Mouse (Mus musculus) large intestine, adult 2 months (tissue): ENCODE measurements at regions not wholly inside any gene's neighbourhood (a gene's known extent, or its start where the extent isn't known, plus 50 kb on each side); places are given as distances from the start of the nearest gene placed in this dataset.

Experiments used
- DNase-seq: peaks from one replicate; pipeline ENCODE4 v3.0.0-alpha.2; 2012; ENCODE audit warnings: low read depth, low spot score
- WGBS: fragments of 180-500 bp; shearing (Covaris S2); methylation state at CpG from one replicate; pipeline ENCODE4 v1.1.7; 2018; 5-methylcytosine and 5-hydroxymethylcytosine counted together

- no peak for DNase-seq
- WGBS: 62% methylated on average over 6 of the region's 6 CpGs
Measured at GRCm38 (mm10) chr10:126753201-126753600, 148.0 kb downstream of the Atp23 start.

- DNase-seq: no peak
- WGBS: 48% methylated on average over 11 of the region's 11 CpGs
Measured at GRCm38 (mm10) chr10:126752699-126753098, 148.5 kb downstream of the Atp23 start.

- 67% methylated on average over 17 of the region's 17 CpGs for WGBS
Measured at GRCm38 (mm10) chr10:126748696-126749466, 152.3 kb downstream of the Atp23 start.

GRCm38 (mm10) chr10:126734661-126735060 is 166.5 kb downstream of the Atp23 start:
- 63% methylated on average over 2 of the region's 2 CpGs for WGBS
- no peak for DNase-seq

More at GRCm38 (mm10) chr10:126748696-126749466, 152.3 kb downstream of the Atp23 start:
- no peak for DNase-seq

- 74% methylated on average over 4 of the region's 4 CpGs for WGBS
Measured at GRCm38 (mm10) chr10:126727840-126728239, 173.3 kb downstream of the Atp23 start.

GRCm38 (mm10) chr10:126717961-126718360 is 183.2 kb downstream of the Atp23 start:
- no peak for DNase-seq
- WGBS: 35% methylated on average over 2 of the region's 2 CpGs

More at GRCm38 (mm10) chr10:126727840-126728239, 173.3 kb downstream of the Atp23 start:
- DNase-seq: no peak

GRCm38 (mm10) chr10:126711758-126712157 is 189.4 kb downstream of the Atp23 start:
- no peak for DNase-seq
- 30% methylated on average over 3 of the region's 3 CpGs for WGBS

GRCm38 (mm10) chr10:126709219-126709917 is 191.8 kb downstream of the Atp23 start:
- no peak for DNase-seq
- WGBS: 72% methylated on average over 14 of the region's 14 CpGs

- WGBS: 73% methylated on average over 4 of the region's 4 CpGs
- no peak for DNase-seq
Measured at GRCm38 (mm10) chr10:126708730-126709129, 192.4 kb downstream of the Atp23 start.

- 71% methylated on average over 4 of the region's 4 CpGs for WGBS
- no peak for DNase-seq
Measured at GRCm38 (mm10) chr10:126708215-126708614, 192.9 kb downstream of the Atp23 start.

- DNase-seq: no peak
- WGBS: 74% methylated on average over 10 of the region's 10 CpGs
Measured at GRCm38 (mm10) chr10:126697086-126697485, 204.1 kb downstream of the Atp23 start.

GRCm38 (mm10) chr10:126690914-126691673 is 210.1 kb downstream of the Atp23 start:
- DNase-seq: no peak
- 45% methylated on average over 25 of the region's 25 CpGs for WGBS

- DNase-seq: no peak
- WGBS: 27% methylated on average over 12 of the region's 12 CpGs
Measured at GRCm38 (mm10) chr10:126680275-126681184, 220.6 kb downstream of the Atp23 start.

GRCm38 (mm10) chr10:126679224-126680120 is 221.7 kb downstream of the Atp23 start:
- 37% methylated on average over 25 of the region's 25 CpGs for WGBS
- no peak for DNase-seq

GRCm38 (mm10) chr10:126673437-126673836 is 227.7 kb downstream of the Atp23 start:
- 39% methylated on average over 5 of the region's 5 CpGs for WGBS
- DNase-seq: no peak

GRCm38 (mm10) chr10:126664408-126665083 is 236.6 kb downstream of the Atp23 start:
- DNase-seq: no peak
- WGBS: 90% methylated on average over 13 of the region's 13 CpGs

GRCm38 (mm10) chr10:126663461-126664013 is 237.6 kb downstream of the Atp23 start:
- WGBS: 88% methylated on average over 15 of the region's 15 CpGs
- DNase-seq: no peak
